Mouse (Mus musculus): ENCODE results near the gene Usp53. TPM values are rescaled to one million over a fixed set of nuclear protein-coding genes. Genes with fewer than 3 reads are reported as not detected.

Usp53 gene
- polyA plus RNA-seq, 1 experiment from 2014 or later, result 9.2 TPM

DNA sequence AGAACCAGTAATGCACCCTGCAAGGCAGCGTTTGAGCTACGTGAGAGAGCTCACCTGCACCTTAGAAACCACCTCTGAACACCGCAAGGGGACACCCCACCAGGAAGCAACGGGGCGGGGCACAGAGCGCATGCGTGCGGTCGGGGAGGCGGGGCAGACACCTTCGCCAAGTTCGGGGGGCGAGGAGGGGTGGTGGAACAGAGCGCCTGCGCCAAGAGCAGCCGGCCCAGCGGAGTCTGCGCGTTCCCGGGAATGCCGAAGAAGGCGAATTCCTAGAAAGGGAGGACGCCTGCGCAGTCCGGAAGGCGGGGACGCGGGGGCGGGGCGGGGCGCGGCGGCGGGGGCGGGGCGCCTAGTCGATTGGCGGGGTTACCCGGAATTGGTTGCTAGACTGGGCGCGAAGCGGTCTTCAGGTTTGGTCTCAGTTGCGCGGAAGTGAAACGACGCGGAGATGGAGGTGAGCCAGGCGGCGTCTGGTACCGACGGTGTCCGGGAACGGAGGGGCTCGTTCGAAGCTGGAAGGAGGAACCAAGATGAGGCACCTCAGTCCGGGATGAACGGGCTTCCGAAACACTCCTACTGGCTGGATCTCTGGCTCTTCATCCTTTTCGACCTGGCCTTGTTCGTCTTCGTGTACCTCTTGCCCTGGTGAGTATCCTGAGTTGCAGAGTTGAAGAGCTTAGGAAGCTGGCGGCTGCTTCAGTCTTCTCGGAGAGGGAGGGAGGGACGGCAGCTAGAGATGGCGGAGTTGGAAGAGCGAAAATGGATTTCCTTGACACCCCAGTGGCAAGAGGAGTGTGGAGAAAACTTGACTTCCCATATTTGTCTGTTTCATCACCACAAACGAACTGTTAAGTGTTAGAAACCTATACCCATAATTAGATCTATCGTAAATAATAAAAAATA is 60.0 kb downstream of the Usp53 start, which contains the start of gene 1810037I17Rik:
Gene 1810037I17Rik (plus strand): TSS at position 195 of the 906 bp plus-strand sequence.
- no peaks in the 10 kb centered on the region for H3K27me3 ChIP-seq (replicated peaks; ENCODE audit: control insufficient read depth, insufficient read depth, low read length)
- peak within 1 kb of the TSS; percentile 69 for H3K4me3 ChIP-seq (ENCODE audit: low read length)
- H3K27ac ChIP-seq (ENCODE audit: low read length), result peak within 1 kb of the TSS; percentile 93
- ATAC-seq, result peak; percentile 97
- H3K4me1 ChIP-seq (ENCODE audit: control insufficient read depth, insufficient read depth, low read length), result no peaks in the 10 kb centered on the region
- no peaks in the 10 kb centered on the region for H3K9me3 ChIP-seq (ENCODE audit: control insufficient read depth, low read length)
- WGBS, result under 1% methylated on average over 61 of the region's 68 CpGs
- H3K4me2 ChIP-seq (ENCODE audit: low read depth, low read length), result peak within 1 kb of the TSS; percentile 67
- H3K9ac ChIP-seq (ENCODE audit: low read depth, low read length), result peak within 1 kb of the TSS; percentile 75
- no peaks in the 10 kb centered on the region for H3K36me3 ChIP-seq (ENCODE audit: control insufficient read depth, insufficient read depth, low read length)

DNA sequence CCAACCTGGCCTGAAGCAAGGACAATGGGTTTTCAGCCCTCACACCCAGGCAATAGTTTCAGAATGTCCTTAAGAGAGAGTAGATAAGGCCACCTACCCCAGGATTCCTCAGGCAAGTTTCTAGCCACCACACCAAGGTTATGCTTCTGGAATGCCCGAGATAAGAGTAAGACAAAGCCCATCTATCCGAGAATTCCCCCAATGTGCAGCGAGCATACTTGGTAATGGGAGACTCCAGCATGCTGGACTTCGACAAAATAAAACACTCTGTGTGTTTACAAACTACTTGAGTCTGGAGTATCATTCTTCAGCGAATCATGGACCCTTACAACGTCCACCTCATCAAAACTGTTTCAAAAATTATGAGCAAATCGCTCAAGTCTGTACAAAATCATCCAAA is 61.2 kb downstream of the Usp53 start:
- Histone ChIP-seq H3K9me3 (ENCODE audit: control insufficient read depth, low read length) (no peaks in the 10 kb centered on the region), H3K36me3 (ENCODE audit: control insufficient read depth, insufficient read depth, low read length) (no peaks in the 10 kb centered on the region), H3K27me3 (replicated peaks; ENCODE audit: control insufficient read depth, insufficient read depth, low read length) (no peaks in the 10 kb centered on the region), H3K4me2 (ENCODE audit: low read depth, low read length) (peak overlapping the region; percentile 62), H3K4me3 (ENCODE audit: low read length) (peak overlapping the region; percentile 69), H3K4me1 (ENCODE audit: control insufficient read depth, insufficient read depth, low read length) (no peaks in the 10 kb centered on the region), H3K27ac (ENCODE audit: low read length) (peak overlapping the region; percentile 88; the same call in 1 of the 2 replicates), H3K9ac (ENCODE audit: low read depth, low read length) (peak overlapping the region; percentile 75; the same call in 1 of the 2 replicates)
- ATAC-seq, result no peak
- 42% methylated on average over 7 of the region's 7 CpGs for WGBS

DNA sequence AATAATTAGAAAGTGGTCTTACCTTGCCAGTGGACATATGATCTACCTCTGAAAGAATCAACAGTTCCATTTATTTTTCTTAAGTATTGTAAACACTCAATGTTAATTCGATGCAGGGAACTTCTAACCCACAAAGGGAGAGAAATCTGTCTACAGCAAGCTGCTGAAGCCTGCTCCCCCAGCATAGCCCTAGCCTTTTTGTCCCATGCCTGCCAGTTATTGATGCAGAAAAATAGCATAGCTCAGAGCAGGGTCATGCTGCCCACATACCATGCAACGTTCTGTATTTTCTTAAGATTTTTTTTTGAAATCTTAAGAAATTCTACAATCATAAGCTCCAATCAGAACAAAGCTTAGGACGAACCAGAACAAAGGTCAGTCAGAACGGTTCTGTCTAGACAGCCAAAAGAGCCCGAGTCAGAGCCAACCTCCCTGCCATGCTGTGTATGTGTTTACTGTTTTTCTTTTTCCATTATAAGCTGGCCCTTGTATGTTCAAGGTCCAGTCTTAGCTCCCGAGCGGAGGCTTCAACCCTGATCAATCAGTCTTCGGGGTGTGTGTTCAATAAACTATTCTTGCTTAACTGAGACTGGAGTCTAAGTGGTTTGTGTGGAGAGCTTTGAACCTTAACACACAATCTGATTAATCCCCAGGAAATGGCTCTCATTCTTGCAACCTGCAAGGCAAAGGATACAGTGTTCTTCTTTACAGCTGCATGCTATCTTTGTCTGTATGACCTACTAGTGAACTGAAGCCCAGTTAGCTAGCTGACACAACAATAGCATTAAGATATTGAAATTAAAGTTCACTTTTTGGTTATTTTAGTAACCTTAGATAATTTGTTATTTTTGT is 62.4 kb downstream of the Usp53 start:
- Histone ChIP-seq H3K27ac (ENCODE audit: low read length) (peak overlapping the region; percentile 57), H3K9me3 (ENCODE audit: control insufficient read depth, low read length) (no peaks in the 10 kb centered on the region), H3K27me3 (replicated peaks; ENCODE audit: control insufficient read depth, insufficient read depth, low read length) (no peaks in the 10 kb centered on the region), H3K9ac (ENCODE audit: low read depth, low read length) (no peak overlapping the region), H3K36me3 (ENCODE audit: control insufficient read depth, insufficient read depth, low read length) (no peaks in the 10 kb centered on the region), H3K4me3 (ENCODE audit: low read length) (no peak overlapping the region), H3K4me1 (ENCODE audit: control insufficient read depth, insufficient read depth, low read length) (no peaks in the 10 kb centered on the region), H3K4me2 (ENCODE audit: low read depth, low read length) (no peak overlapping the region)
- WGBS, result 67% methylated on average over 8 of the region's 8 CpGs
- ATAC-seq, result no peak; the same call in 1 of the 2 replicates

DNA sequence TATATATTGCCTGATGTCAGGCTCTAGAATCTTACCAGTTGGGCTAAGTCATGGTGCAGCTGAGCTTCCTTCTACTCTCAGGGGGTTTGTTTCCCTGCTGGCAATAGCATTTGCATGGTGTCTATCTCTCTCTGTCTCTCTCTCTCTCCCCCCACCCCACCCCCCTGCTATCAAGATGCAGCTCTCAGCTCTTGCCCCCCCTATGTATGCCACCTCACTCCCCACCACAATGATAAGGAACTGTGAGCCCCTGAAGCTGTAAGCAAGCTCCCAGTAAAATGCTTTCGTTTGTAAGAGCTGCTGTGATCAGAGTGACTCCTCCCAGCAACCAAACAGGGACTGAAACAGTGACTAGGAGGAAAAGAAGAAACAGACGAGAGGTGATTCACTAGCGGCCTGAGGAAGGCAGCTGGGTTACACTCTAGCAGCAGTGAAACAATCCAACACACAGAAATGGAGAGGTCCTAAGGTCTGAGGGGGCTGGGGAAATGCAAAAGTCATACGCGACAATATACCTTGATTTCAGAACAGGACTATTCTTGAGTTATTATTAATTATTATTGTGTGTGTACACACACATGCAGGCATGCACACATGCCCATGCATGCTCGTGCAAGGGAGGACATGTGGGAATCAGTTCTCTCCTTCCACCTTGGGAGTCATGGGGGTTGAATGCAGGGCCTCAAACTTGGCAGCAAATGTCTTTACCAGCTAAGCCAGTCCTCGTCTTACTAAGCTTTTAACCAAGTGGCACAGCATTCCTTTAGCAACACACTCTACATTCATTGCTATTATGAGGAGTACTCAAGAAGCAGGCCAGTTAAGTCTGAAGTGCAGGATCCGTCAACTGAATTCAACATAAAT is 63.5 kb downstream of the Usp53 start:
- H3K4me1 ChIP-seq (ENCODE audit: control insufficient read depth, insufficient read depth, low read length), result no peaks in the 10 kb centered on the region
- no peaks in the 10 kb centered on the region for H3K9me3 ChIP-seq (ENCODE audit: control insufficient read depth, low read length)
- no peak overlapping the region for H3K4me2 ChIP-seq (ENCODE audit: low read depth, low read length)
- WGBS, result 61% methylated on average over 8 of the region's 8 CpGs
- H3K27ac ChIP-seq (ENCODE audit: low read length), result no peak overlapping the region
- H3K4me3 ChIP-seq (ENCODE audit: low read length), result no peak overlapping the region
- no peak overlapping the region for H3K9ac ChIP-seq (ENCODE audit: low read depth, low read length)
- no peaks in the 10 kb centered on the region for H3K36me3 ChIP-seq (ENCODE audit: control insufficient read depth, insufficient read depth, low read length)
- no peaks in the 10 kb centered on the region for H3K27me3 ChIP-seq (replicated peaks; ENCODE audit: control insufficient read depth, insufficient read depth, low read length)
- no peak for ATAC-seq

DNA sequence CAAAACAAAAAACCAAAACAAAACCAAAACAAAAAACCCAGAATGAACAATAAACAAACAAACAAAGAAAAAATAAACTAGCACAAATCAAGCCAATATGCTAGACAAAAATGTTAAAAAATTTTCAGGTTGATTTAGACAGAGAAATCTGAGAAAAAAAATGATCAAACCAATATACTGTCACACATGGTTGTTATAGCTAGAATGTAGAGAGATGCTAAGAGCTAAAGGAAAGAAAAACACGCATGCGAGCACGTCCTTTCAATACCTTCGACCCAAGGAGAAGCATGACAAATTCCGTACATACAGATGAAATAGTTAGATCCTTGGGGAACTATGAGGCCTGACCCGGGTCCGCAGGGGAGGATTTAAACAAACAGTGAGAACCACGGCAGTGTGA is 65.0 kb downstream of the Usp53 start, which contains the start of gene Gm10959:
Gene Gm10959 (minus strand): TSS at position 101 of the 400 bp plus-strand sequence.
- H3K27me3 ChIP-seq (replicated peaks; ENCODE audit: control insufficient read depth, insufficient read depth, low read length), result no peaks in the 10 kb centered on the region
- H3K4me2 ChIP-seq (ENCODE audit: low read depth, low read length), result no peak within 1 kb of the TSS
- H3K9me3 ChIP-seq (ENCODE audit: control insufficient read depth, low read length), result no peaks in the 10 kb centered on the region
- no peak within 1 kb of the TSS for H3K4me3 ChIP-seq (ENCODE audit: low read length)
- 84% methylated on average over 8 of the region's 8 CpGs for WGBS
- ATAC-seq, result no peak
- H3K36me3 ChIP-seq (ENCODE audit: control insufficient read depth, insufficient read depth, low read length), result no peaks in the 10 kb centered on the region
- H3K4me1 ChIP-seq (ENCODE audit: control insufficient read depth, insufficient read depth, low read length), result no peaks in the 10 kb centered on the region
- no peak within 1 kb of the TSS for H3K27ac ChIP-seq (ENCODE audit: low read length)
- no peak within 1 kb of the TSS for H3K9ac ChIP-seq (ENCODE audit: low read depth, low read length)

DNA sequence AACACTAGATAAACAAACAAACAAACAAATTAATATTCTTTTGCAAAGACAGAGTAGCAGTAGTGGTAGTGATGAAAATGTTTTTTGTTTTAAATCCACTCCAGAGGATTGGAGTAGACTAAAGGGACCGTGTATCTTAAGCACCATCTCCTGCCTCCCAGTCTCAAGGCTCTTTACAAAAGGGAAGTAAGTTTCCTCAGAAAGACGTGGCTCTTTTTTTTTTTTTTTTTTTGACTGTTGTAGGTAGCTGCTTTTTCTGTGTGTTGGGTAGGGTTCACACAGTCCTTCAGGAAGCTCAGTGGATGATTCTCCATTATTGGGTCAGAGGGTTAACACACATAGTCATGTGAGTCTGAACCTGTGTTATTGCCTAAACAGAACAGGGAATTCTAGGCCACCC is 65.6 kb downstream of the Usp53 start:
- ATAC-seq, result no peak
- Histone ChIP-seq H3K9ac (ENCODE audit: low read depth, low read length) (no peak overlapping the region), H3K36me3 (ENCODE audit: control insufficient read depth, insufficient read depth, low read length) (no peaks in the 10 kb centered on the region), H3K4me1 (ENCODE audit: control insufficient read depth, insufficient read depth, low read length) (no peaks in the 10 kb centered on the region), H3K27ac (ENCODE audit: low read length) (no peak overlapping the region), H3K4me2 (ENCODE audit: low read depth, low read length) (no peak overlapping the region), H3K4me3 (ENCODE audit: low read length) (no peak overlapping the region), H3K27me3 (replicated peaks; ENCODE audit: control insufficient read depth, insufficient read depth, low read length) (no peaks in the 10 kb centered on the region), H3K9me3 (ENCODE audit: control insufficient read depth, low read length) (no peaks in the 10 kb centered on the region)
- WGBS, result 73% methylated on average over 2 of the region's 2 CpGs

DNA sequence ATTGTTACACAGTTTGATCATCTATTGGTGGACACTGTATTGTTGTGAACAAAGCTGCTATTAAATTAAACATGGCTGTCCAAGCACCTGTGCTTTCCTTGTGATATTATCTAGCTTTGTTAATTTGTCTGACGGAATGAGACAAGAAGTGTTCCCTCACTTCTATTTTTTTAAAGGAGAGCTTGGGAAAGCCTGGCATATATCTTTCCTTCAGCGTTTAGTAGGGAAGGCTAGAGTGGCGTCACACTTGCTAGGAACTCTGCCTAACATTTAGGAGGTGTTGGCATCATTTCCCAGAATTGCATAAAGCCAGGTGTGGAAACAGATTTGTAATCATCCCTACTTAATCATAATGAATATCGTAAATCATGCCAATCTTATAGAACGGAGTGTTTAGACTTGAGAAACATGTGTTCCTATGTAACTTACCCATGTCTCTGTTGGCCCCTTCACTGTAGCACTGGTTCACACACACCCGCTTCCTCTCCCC is 68.1 kb downstream of the Usp53 start:
- no peak for ATAC-seq
- Histone ChIP-seq H3K4me2 (ENCODE audit: low read depth, low read length) (no peak overlapping the region), H3K36me3 (ENCODE audit: control insufficient read depth, insufficient read depth, low read length) (no peaks in the 10 kb centered on the region), H3K27me3 (replicated peaks; ENCODE audit: control insufficient read depth, insufficient read depth, low read length) (no peaks in the 10 kb centered on the region), H3K9ac (ENCODE audit: low read depth, low read length) (no peak overlapping the region), H3K27ac (ENCODE audit: low read length) (no peak overlapping the region), H3K4me1 (ENCODE audit: control insufficient read depth, insufficient read depth, low read length) (no peaks in the 10 kb centered on the region), H3K9me3 (ENCODE audit: control insufficient read depth, low read length) (no peaks in the 10 kb centered on the region), H3K4me3 (ENCODE audit: low read length) (no peak overlapping the region)
- WGBS, result 78% methylated on average over 6 of the region's 6 CpGs

DNA sequence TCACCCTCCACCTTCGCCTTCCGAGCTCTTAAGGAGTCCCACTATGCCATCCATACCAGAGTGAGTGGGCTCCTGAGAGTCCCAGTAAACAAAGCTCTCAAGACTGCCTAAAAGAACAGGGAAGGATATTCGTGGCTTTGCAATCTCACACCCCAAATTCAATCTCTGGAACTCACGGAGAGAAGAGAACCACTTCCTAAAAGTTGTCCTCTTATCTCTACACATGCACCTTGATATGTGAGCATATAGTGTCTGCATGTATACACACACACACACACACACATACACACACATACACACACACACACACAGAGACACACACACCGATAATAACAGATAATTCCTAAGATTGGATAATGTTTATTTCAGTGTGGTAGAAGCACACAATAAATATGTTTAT is 68.8 kb downstream of the Usp53 start:
- Histone ChIP-seq H3K9me3 (ENCODE audit: control insufficient read depth, low read length) (no peaks in the 10 kb centered on the region), H3K36me3 (ENCODE audit: control insufficient read depth, insufficient read depth, low read length) (no peaks in the 10 kb centered on the region), H3K4me3 (ENCODE audit: low read length) (no peak overlapping the region), H3K4me2 (ENCODE audit: low read depth, low read length) (no peak overlapping the region), H3K27ac (ENCODE audit: low read length) (no peak overlapping the region), H3K4me1 (ENCODE audit: control insufficient read depth, insufficient read depth, low read length) (no peaks in the 10 kb centered on the region), H3K9ac (ENCODE audit: low read depth, low read length) (no peak overlapping the region), H3K27me3 (replicated peaks; ENCODE audit: control insufficient read depth, insufficient read depth, low read length) (no peaks in the 10 kb centered on the region)
- no peak for ATAC-seq
- WGBS, result 87% methylated on average over 5 of the region's 5 CpGs

All from intestine, embryonic 16.5 days (tissue).